Mouse (Mus musculus): Measurements from ENCODE around the gene Gm21905. TPM values are rescaled to one million over a fixed set of nuclear protein-coding genes. Genes with fewer than 3 reads are reported as not detected.

Gm21905 gene
- total RNA-seq, 2 experiments from 2014 or later, result not detected

Other genes starting within 250 kb of the Gm21905 start
- gene Atp8a1, start 99.0 kb downstream of the Gm21905 start, total RNA-seq (2021), result 10 to 100 TPM; 19.2 to 20.3 TPM
- not detected for gene Gm5108, start 4.8 kb downstream of the Gm21905 start, total RNA-seq (2021)
- gene Grxcr1, start 85.4 kb upstream of the Gm21905 start, total RNA-seq (2021), result not detected

Data from heart, postnatal 10 days (tissue).